Mouse (Mus musculus) left cerebral cortex, postnatal 14 days (tissue): ENCODE results near the gene Slc12a6. TPM values are rescaled to one million over a fixed set of nuclear protein-coding genes. Genes with fewer than 3 reads are reported as not detected.
"Not testable (repeated sequence)": the region's sequence is repeated elsewhere in the genome, so short reads cannot be mapped to it uniquely, and the experiment has no call there.

Experiments
- DNase-seq, 2 experiments: peaks; one replicate each; pipeline ENCODE4 v3.0.0; 2021 to 2022; ENCODE audit warnings: low spot score in 2 of 2, mixed read lengths in 1 of 2
- intact Hi-C: fragments of 180-260 bp; cut with DNase I; formaldehyde crosslinking; loops from one replicate; pipeline ENCODE4 v1.15.1; 2025
- total RNA-seq, 2 experiments: library from RNA; stranded (reverse); gene quantifications; 2 replicates each; pipeline ENCODE4 v1.2.3; 2021

Gene Slc12a6
- total RNA-seq, 2 experiments from 2014 or later: 114 to 125 TPM

DNA sequence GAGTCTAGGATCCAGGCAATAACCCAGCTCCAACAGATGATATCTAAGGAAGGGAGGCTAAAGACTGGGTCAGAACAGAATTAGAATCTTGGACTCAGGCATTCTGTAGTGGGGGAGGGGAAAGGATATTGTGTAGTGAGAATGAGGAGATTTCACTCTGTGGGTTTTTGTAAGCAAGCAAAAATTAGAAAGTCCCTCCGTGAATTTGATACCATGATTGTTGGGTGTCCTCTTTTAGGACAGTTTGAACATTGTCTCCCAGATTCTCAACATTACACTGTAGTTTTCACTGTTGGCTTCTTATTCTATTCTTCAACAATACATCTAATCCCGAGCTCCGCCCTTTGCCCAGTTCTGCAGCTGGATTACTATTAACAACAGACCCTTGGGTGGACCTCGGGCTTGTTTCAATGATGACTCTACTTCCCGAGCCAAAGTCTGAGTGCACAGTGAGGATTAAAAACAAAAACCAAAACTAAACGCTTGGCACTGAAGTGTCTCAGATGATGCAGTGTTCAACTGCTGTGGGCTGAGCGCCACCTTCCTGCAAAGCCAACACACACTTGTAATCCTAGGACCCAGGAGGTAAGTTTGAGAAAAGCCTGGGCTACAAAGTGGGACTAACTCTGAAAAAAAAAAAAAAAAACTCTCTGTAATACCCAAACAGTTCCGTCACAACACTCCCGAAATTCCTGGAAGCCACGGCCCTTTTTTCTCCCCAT, 6.2 kb upstream of the Slc12a6 start, which contains the start of gene Nutm1:
Gene Nutm1, minus strand, starts transcription at position 51 of the 722 bp plus-strand sequence.
- no peak for DNase-seq
- intact Hi-C loops: no loop called here

DNA sequence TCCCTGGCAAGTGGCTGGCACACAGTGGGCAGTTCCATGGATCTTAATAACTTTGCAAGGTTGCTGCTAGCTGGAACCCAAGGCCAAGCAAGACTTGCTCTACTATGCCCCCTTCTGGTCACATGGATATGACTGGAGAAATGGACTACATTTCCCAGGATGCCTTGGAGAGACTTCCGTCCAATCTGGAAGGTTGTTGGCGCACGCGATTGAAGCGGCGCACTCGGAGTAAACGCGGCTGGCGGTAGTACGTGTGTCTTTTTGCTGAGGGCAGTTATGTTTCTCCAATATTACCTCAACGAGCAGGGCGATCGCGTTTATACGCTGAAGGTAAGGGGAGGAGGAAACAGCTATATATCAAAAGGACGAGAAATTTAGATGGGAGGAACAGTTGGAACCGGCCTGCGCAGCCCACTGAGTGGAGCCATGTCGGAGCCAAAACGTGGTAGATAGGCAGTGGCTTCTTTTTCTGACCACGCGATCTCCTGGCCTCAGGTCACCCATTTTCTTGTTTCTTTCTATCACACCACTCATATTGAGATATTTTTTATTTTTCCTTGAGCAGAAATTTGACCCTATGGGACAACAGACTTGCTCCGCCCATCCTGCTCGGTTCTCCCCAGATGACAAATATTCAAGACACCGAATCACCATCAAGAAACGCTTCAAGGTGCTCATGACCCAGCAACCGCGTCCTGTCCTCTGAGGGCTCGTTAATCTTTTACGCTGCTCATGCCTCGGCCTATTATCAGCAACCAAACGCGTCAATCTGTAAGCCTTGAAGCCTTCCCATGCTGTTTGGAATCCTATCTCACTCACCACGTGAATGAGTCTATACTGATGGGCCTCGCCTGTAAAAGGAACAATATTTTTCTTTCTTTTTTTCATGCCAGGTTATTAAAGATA, 3.6 kb upstream of the Slc12a6 start, which contains the start of gene Nop10:
Gene Nop10, plus strand, starts transcription at position 179 of the 906 bp plus-strand sequence.
- intact Hi-C loops: loop anchor here (10.0 kb wide), 2 partner anchors 73 to 193 kb away; partner anchors contain the start of gene Emc7
- DNase-seq: peak; percentile 91 to 94

DNA sequence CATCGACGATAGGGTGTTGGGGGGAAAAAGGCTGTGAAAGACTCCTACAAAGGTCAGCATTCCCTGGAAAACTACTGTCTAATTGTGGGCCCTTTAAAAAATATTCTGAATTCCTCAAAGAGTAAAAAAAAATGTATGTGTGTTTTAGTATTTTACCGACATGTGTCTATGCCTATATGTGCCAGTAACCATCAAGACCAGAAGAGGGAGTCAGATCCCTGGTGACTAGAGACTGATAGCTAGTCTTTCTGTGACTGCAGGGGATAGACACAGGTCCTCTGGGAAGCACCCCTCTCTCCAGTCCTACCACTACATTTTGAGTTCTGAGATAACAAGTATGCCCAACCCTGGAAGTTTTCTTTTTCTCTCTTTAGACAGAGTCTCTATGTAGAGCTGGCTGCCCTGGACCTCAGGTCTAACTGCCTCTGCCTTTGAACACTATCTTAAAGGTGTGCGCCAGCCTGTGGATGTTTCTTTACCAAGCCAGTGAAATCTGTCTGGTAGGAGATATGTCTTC, 2.8 kb upstream of the Slc12a6 start:
- intact Hi-C loops: loop anchor here (10.0 kb wide), 2 partner anchors 72 to 192 kb away; partner anchors contain the start of gene Emc7
- DNase-seq: peak in 1 of 2 experiments; percentile 65

DNA sequence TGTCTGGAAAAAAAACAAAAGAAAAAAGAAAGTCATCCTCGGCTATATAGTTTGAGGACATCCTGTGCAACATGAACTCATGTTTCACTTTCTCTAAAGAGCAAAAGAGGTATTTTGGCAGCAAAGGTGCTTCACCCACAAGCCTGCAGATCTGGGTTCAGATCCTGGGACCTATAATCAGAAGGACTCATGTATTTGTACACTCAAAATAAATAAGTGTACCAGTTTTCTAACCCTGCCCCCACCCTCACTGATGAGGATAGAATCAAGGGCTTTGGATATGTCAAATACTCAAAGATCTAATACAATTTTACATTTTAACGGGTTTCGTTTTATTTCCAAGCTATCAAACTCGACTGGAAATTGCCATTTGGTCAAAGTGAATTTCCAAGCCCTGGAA, 1.3 kb upstream of the Slc12a6 start:
- intact Hi-C loops: loop anchor here (10.0 kb wide), 2 partner anchors 70 to 190 kb away; partner anchors contain the start of gene Emc7
- DNase-seq: no peak

DNA sequence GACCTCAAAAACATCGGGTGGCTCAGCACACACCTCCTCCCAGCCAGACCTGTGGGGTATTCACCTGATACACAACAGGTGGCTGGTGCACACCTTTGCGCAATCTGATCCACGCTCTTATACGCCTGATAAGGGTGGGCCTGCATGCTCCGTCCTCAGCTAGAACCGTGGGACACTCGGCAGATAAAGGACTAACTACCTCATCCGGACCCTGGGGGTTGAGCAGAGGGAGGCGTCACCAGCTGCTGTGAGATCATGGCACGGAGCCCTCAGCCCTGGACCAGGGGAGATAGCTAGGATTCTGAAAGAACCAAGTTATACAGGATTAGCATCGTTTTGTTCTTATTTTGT, 592 bp downstream of the Slc12a6 start, which contains the start of gene Gm21985:
Gene Gm21985, plus strand, starts transcription at position 73 of the 351 bp plus-strand sequence.
- peak; percentile 52 to 61 for DNase-seq
- intact Hi-C loops: loop anchor here (5.0 to 10.0 kb wide), 3 partner anchors 69 to 189 kb away; partner anchors contain the start of genes Emc4 and Emc7

DNA sequence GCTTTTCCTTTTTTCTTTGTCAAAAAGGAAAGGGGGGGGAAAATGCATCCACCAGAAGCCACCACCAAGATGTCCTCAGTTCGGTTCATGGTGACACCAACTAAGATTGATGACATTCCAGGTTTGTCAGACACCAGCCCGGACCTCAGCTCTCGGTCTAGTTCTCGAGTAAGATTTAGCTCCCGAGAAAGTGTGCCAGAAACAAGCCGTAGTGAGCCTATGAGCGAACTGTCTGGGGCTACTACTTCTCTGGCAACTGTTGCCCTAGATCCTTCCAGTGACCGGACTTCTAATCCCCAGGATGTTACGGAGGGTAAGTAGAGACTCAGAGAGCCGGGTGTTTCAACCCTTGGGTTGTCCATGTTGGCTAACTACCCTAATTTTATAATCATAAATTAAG, 1.2 kb downstream of the Slc12a6 start:
- peak in 1 of 2 experiments; percentile 37 for DNase-seq
- intact Hi-C loops: loop anchor here (5.0 to 10.0 kb wide), 3 partner anchors 68 to 188 kb away; partner anchors contain the start of genes Emc4 and Emc7

DNA sequence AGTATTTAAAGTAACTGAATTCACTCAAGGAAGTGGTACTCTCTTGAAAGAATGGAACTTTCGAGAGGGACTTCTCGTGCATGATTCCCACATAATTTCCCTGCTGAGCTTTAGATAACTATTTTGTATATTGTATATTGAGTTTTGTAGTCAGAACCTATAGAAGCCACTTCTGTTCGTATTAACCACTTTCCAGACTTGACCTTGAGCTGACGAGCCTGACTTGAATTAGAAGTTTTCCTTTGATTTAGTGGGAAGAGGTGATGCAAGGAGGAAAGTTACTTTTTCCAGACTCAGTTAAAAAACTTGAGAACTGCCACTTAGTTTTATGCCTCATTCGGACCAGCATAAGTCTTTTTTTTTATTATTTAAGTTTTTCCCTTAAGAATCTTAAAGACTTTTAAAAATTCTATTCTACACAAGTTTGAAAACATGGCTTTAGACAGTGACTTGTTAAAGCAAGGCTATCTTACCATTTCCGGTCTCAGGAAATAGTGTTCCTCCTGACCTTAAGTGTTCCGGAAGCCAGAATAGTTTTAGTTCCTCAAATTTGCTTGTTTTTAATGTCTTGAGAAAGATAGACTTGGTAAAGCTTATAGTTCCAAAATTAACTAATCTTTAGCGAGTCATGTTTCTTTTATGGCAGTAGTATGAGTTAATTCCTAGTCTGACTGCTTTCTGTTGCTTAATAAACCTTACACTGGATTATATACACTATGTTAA, 2.1 kb downstream of the Slc12a6 start:
- DNase-seq: no peak
- intact Hi-C loops: loop anchor here (5.0 to 10.0 kb wide), 3 partner anchors 67 to 187 kb away; partner anchors contain the start of genes Emc4 and Emc7

DNA sequence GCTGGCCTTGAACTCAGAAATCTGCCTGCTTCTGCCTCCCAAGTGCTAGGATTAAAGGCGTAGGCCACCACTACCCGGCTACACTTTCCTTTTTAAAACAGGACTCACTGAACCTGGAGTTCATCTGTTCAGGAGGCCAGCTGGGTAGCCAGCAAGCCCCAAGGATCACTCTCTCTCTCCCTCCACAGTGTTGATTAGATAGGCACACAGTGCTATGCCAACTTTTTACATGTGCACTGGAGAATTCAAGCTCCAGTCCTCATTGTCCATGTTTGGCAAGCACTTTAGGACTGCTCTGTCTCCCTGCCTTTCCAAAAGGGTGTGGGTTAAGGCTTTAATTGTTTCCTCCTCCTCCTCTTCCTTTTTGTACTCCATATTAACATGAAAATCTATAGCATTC, 4.4 kb downstream of the Slc12a6 start:
- DNase-seq: no peak
- intact Hi-C loops: no loop called here

DNA sequence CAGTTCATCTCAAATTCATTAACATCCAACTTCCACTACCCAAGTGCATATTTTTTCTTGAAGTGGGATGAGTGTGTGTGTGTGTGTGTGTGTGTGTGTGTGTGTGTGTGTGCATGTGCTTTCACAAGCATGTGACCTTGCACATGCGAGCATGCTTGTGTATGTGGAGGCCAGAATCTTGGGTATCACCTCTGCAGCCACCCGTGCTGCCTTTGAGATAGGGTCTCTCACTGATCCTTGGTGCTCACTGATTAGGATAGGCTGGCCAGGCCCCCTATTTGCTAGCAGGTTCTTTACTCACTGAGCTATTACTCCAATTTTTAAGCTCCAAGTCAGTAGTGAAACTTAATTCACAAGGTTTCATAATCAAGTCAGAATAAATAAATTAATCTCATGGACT, 7.3 kb downstream of the Slc12a6 start:
- intact Hi-C loops: no loop called here
- DNase-seq: no peak

DNA sequence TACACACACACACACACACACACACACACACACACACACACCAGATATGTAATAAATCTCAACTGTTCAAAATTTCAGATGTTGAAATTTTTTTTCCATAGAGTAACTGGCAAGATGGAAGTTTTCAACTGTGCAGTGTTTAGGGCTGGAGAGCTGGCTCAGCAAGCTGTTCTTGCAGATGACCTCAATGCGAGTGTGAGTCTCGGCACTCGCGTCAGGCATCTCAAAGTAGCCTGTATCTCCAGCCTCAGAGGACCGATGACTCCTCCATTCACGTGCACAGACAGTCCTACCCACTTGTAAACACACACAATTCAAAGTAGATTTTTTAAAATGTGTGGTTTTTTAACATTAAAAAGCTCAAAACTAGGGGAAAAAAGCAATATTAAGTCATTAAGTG, 7.8 kb downstream of the Slc12a6 start:
- no peak for DNase-seq
- intact Hi-C loops: no loop called here

DNA sequence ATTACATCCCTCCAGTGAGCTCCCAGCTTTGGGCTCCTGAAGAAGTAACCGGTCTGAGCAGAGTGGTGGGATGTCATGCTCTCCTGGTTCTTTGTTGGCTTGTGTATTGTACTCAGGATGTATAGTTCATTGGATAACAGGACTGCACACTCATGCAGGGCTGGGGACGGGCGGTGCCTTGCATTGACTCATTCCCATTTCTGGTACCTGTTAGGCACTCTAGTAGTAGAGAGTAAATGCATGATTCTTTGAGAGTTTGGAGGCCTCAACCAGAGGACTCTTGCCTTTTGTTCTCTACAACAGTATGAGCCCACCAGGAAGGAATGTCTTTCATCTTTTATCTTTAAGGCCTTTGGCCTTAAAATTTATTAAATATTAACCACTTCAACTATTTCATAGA, 11.2 kb downstream of the Slc12a6 start:
- intact Hi-C loops: no loop called here
- DNase-seq: no peak

DNA sequence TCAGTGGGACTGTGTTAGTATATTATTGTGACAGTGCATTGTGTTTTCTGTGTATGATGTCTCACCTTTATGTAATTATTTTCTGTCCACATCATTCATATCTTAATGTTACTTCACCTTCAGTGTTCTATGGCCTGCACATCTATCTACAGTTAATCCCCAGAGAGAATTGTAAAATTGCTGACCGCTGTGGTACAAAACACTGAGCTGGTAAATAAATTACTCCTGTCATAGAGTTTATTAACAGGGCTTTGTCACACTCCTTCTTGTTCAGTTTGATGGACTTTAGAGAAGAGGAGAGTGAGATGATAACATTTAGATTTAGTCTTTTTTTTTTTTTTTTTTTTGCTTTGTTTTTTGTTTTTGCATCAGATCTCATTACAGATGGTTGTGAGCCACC, 17.2 kb downstream of the Slc12a6 start:
- no peak for DNase-seq
- intact Hi-C loops: no loop called here

DNA sequence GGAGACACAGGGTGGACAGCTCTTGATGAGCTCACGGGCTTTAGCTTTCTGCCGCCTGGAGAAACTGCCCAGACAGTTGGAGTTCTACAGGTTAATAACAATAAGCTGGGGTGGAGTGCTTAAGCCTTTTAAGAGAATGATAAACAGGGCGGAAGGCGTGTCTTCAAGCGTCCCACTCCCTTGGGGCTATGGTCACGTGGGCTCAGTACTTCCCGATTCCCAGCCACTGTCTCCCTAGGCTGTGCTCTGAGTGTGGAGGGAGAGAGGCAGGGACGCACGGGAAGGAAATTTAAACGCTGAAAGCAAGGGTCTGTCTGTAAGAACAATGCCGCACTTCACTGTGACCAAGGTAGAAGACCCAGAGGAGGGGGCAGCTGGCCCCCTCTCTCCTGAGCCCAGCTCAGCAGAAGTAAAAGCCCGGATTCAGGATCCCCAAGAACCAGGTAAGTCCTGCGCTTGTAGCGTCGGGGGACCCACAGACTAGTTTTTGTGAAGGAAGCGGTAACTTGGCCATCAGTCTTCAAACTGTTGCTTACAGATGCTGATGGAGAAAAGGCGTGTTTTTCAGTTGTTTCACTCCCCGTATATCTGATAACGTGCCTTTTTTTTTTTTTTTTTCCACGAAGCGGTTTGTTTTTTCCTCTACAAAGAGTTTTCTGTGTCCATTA, 18.9 kb downstream of the Slc12a6 start:
- DNase-seq: no peak
- intact Hi-C loops: no loop called here

DNA sequence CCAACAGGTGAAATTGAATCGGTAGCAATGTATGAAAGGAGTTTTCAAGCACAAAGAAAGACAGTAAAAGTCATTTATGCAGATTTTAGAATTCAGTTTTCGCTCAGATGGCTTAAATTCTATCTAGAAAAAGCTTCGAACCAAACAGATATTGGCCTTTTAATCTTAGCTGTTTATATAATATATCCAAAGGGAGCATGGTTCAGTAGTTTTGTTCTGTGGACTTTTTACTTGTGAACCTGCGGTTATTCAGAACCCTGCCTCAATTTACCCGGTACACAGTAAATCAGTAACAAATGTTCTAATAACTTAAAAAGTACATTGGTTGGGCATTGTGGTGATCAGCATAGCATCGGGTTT, 19.4 kb downstream of the Slc12a6 start:
- intact Hi-C loops: no loop called here
- no peak for DNase-seq

DNA sequence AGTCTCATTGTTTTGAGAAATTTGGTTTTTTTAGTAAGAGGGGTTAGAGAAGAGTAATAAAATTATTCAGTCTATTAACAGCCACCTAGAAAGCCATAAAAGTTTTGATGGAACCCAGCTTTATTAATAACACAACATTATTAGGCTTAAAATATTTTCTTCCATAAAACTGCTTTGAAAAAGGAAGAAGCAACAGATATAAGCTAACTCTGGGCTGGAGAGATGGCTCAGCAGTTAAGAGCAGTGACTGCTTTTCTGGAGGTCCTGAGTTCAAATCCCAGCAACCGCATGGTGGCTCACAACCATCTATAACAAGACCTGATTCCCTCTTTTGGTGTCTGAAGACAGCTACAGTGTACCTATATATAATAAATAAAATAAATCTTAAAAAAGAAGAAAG, 20.4 kb downstream of the Slc12a6 start:
- DNase-seq, intact Hi-C loops: not testable (repeated sequence)

DNA sequence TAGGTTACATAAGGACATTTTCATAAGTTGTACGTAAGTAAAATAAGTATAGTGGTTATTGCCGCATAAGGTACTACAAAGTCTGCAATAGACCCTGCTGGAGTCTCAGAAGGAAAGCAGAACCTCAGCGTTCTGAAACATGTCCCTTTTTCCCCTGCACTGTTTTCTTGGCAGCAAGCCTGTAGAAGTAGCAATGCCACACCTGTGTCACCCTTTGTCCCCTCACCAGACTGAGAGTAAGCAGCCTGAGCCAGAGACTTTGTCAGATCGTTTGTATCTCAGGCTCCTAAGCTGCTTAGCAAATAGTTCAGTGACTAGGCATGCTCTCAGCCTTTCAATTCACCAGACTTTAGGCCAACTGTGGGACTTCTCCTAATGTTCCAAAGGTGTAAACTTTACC, 21.4 kb downstream of the Slc12a6 start:
- intact Hi-C loops: no loop called here
- no peak for DNase-seq

DNA sequence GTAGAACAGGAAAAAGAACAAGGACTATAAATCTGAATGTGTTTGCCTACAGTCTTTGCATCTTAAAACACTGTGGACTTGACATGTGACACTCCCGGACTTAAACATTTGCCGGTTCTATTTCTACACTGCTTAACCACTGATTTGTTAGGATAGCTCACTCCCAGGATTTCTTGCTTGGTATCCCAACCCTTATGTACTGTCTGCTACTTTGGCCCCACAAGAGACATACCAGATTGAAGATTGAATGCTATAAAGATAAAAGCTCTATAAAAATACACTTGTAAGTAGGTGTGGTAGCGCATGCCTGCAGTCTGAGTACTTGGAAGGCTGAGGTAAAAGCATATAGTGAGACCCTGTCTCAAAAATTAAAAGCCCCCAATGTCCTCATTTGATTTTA, 23.9 kb downstream of the Slc12a6 start:
- no peak for DNase-seq
- intact Hi-C loops: no loop called here

DNA sequence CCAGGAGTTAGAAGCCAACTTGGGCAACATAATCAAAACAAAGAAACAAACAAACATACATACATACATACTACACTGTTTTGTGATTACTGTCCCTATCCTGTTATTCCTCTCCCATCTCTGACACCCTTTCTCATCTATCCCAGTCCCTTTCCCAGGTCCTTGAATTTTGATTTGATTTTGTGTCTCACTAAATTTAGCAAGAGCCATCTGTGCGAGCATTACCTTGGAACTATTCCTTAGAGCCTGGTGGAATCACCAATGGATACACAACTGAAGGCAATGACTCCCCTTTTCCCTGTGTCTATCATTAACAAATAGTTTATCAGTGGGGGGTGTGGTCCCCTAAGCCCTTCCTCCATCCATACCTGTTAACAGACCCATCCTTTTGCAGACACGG, 27.2 kb downstream of the Slc12a6 start:
- intact Hi-C loops: no loop called here
- no peak for DNase-seq

DNA sequence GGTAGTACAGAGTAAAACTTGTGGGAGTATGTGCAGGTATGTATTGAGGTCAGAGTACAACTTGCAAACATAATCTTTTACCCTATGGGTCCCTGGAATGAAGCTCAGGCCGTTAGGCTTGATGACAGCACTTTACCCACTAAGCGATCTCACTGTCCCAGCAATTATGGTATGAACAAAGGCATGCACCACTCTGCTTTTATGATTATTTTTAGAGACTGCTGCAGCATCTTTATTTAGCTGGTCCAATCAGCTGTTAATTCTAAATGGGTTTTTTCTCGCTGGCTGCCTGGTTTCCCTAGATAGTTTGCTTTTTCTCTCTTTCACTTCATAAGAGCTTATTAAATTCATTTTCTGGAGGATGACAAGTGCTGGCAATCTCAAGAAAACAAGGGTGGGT, 30.6 kb downstream of the Slc12a6 start:
- peak; percentile 41 to 63 for DNase-seq
- intact Hi-C loops: no loop called here
